Mouse (Mus musculus) kidney, postnatal 4 days (tissue): ENCODE data around the gene Itm2c.

Experiments used
- DNase-seq, 2 experiments: peaks; one replicate each; pipeline ENCODE4 v3.0.0; 2021; ENCODE audit warnings: mixed read lengths in 2 of 2

Itm2c gene

GRCm38 (mm10) chr1:85894231-85894747 is at the start of gene Itm2c:
Gene Itm2c, plus strand, starts transcription at chr1:85894281.
- DNase-seq, result peak; percentile 94 to 95

GRCm38 (mm10) chr1:85844981-85845380 is 49.1 kb upstream of the Itm2c start:
- no peak for DNase-seq

- no peak for DNase-seq
These were observed 48.6 kb upstream of the Itm2c start for GRCm38 (mm10) chr1:85845476-85845875.

- DNase-seq, result no peak
These were observed 45.1 kb upstream of the Itm2c start for GRCm38 (mm10) chr1:85849016-85849415.

- no peak for DNase-seq
These were observed 43.2 kb upstream of the Itm2c start for GRCm38 (mm10) chr1:85850851-85851250.

GRCm38 (mm10) chr1:85852996-85853689 is 40.9 kb upstream of the Itm2c start:
- DNase-seq, result peak; percentile 77 to 81

- no peak for DNase-seq
These were observed 40.2 kb upstream of the Itm2c start for GRCm38 (mm10) chr1:85853865-85854264.

- no peak for DNase-seq
These were observed 39.6 kb upstream of the Itm2c start for GRCm38 (mm10) chr1:85854475-85854874.

GRCm38 (mm10) chr1:85856266-85856665 is 37.8 kb upstream of the Itm2c start:
- DNase-seq, result no peak

GRCm38 (mm10) chr1:85857261-85857754 is 36.8 kb upstream of the Itm2c start:
- DNase-seq, result no peak

- peak; percentile 33 to 37 for DNase-seq
These were observed 29.7 kb upstream of the Itm2c start for GRCm38 (mm10) chr1:85864383-85864782.

GRCm38 (mm10) chr1:85870001-85870400 is 24.1 kb upstream of the Itm2c start:
- no peak for DNase-seq

GRCm38 (mm10) chr1:85870546-85870945 is 23.5 kb upstream of the Itm2c start:
- no peak for DNase-seq

GRCm38 (mm10) chr1:85882003-85882402 is 12.1 kb upstream of the Itm2c start:
- no peak for DNase-seq

- DNase-seq, result no peak
These were observed 6.9 kb upstream of the Itm2c start for GRCm38 (mm10) chr1:85887221-85887620.

GRCm38 (mm10) chr1:85894748-85895360 is 773 bp downstream of the Itm2c start:
- DNase-seq, result peak; percentile 71 to 76

- DNase-seq, result peak; percentile 69 to 82
These were observed 1.3 kb downstream of the Itm2c start for GRCm38 (mm10) chr1:85895391-85895837.

- no peak for DNase-seq
These were observed 2.0 kb downstream of the Itm2c start for GRCm38 (mm10) chr1:85896110-85896509.

GRCm38 (mm10) chr1:85896781-85897700 is 3.0 kb downstream of the Itm2c start:
- no peak for DNase-seq

GRCm38 (mm10) chr1:85897901-85898760 is 4.0 kb downstream of the Itm2c start:
- no peak for DNase-seq

GRCm38 (mm10) chr1:85898761-85899387 is 4.8 kb downstream of the Itm2c start:
- DNase-seq, result no peak
